Mouse (Mus musculus): ENCODE data around the gene Fastkd1. TPM values are rescaled to one million over a fixed set of nuclear protein-coding genes. Genes with fewer than 3 reads are reported as not detected.

The Fastkd1 gene
- polyA plus RNA-seq, 1 experiment from 2014 or later = 17.4 TPM

- no peaks in the 10 kb centered on the region for H3K9me3 ChIP-seq (replicated peaks; ENCODE audit: control insufficient read depth, low read length)
- no peaks in the 10 kb centered on the region for H3K27me3 ChIP-seq (ENCODE audit: control insufficient read depth, insufficient read depth, low read length)
- H3K27ac ChIP-seq (replicated peaks; ENCODE audit: low read depth, low read length) = no peak overlapping the region
- WGBS = 80% methylated on average over 6 of the region's 6 CpGs
- H3K4me3 ChIP-seq (ENCODE audit: low read depth, low read length) = no peak overlapping the region
- H3K4me2 ChIP-seq (ENCODE audit: low read depth, low read length) = no peak overlapping the region
- no peak overlapping the region for H3K9ac ChIP-seq (replicated peaks; ENCODE audit: low read length)
- ATAC-seq (replicated peaks; ENCODE audit: insufficient number of reproducible peaks, low FRiP score, low TSS enrichment, low read depth) (no peak), DNase-seq (ENCODE audit: low spot score) (no peak)
- H3K36me3 ChIP-seq (replicated peaks; ENCODE audit: control insufficient read depth, insufficient read depth, low read depth, low read length) = no peaks in the 10 kb centered on the region
- no peaks in the 10 kb centered on the region for H3K4me1 ChIP-seq (ENCODE audit: control insufficient read depth, insufficient read depth, low read length)
These were observed 44.9 kb downstream of the Fastkd1 start for GRCm38 (mm10) chr2:69668414-69668813.

GRCm38 (mm10) chr2:69667656-69668055 is 45.7 kb downstream of the Fastkd1 start:
- 92% methylated on average over 4 of the region's 4 CpGs for WGBS
- no peaks in the 10 kb centered on the region for H3K9me3 ChIP-seq (replicated peaks; ENCODE audit: control insufficient read depth, low read length)
- no peak overlapping the region for H3K4me2 ChIP-seq (ENCODE audit: low read depth, low read length)
- H3K9ac ChIP-seq (replicated peaks; ENCODE audit: low read length) = no peak overlapping the region
- no peaks in the 10 kb centered on the region for H3K36me3 ChIP-seq (replicated peaks; ENCODE audit: control insufficient read depth, insufficient read depth, low read depth, low read length)
- no peaks in the 10 kb centered on the region for H3K4me1 ChIP-seq (ENCODE audit: control insufficient read depth, insufficient read depth, low read length)
- DNase-seq (ENCODE audit: low spot score) (no peak), ATAC-seq (replicated peaks; ENCODE audit: insufficient number of reproducible peaks, low FRiP score, low TSS enrichment, low read depth) (no peak)
- H3K27me3 ChIP-seq (ENCODE audit: control insufficient read depth, insufficient read depth, low read length) = no peaks in the 10 kb centered on the region
- no peak overlapping the region for H3K4me3 ChIP-seq (ENCODE audit: low read depth, low read length)
- H3K27ac ChIP-seq (replicated peaks; ENCODE audit: low read depth, low read length) = no peak overlapping the region

- WGBS = 66% methylated on average over 13 of the region's 13 CpGs
- Histone ChIP-seq H3K27me3 (ENCODE audit: control insufficient read depth, insufficient read depth, low read length) (no peaks in the 10 kb centered on the region), H3K9ac (replicated peaks; ENCODE audit: low read length) (no peak overlapping the region; the same call in 1 of the 2 replicates), H3K27ac (replicated peaks; ENCODE audit: low read depth, low read length) (no peak overlapping the region), H3K36me3 (replicated peaks; ENCODE audit: control insufficient read depth, insufficient read depth, low read depth, low read length) (no peaks in the 10 kb centered on the region), H3K9me3 (replicated peaks; ENCODE audit: control insufficient read depth, low read length) (no peaks in the 10 kb centered on the region), H3K4me2 (ENCODE audit: low read depth, low read length) (no peak overlapping the region), H3K4me1 (ENCODE audit: control insufficient read depth, insufficient read depth, low read length) (no peaks in the 10 kb centered on the region), H3K4me3 (ENCODE audit: low read depth, low read length) (no peak overlapping the region)
- no peak for ATAC-seq (replicated peaks; ENCODE audit: insufficient number of reproducible peaks, low FRiP score, low TSS enrichment, low read depth)
- no peak for DNase-seq (ENCODE audit: low spot score)
These were observed 49.4 kb downstream of the Fastkd1 start for GRCm38 (mm10) chr2:69663827-69664476.

- H3K9me3 ChIP-seq (replicated peaks; ENCODE audit: control insufficient read depth, low read length) = no peaks in the 10 kb centered on the region
- H3K27ac ChIP-seq (replicated peaks; ENCODE audit: low read depth, low read length) = no peak overlapping the region
- ATAC-seq (replicated peaks; ENCODE audit: insufficient number of reproducible peaks, low FRiP score, low TSS enrichment, low read depth) (no peak), DNase-seq (ENCODE audit: low spot score) (no peak)
- no peak overlapping the region for H3K4me3 ChIP-seq (ENCODE audit: low read depth, low read length)
- H3K27me3 ChIP-seq (ENCODE audit: control insufficient read depth, insufficient read depth, low read length) = no peaks in the 10 kb centered on the region
- H3K4me1 ChIP-seq (ENCODE audit: control insufficient read depth, insufficient read depth, low read length) = no peaks in the 10 kb centered on the region
- H3K36me3 ChIP-seq (replicated peaks; ENCODE audit: control insufficient read depth, insufficient read depth, low read depth, low read length) = no peaks in the 10 kb centered on the region
- no peak overlapping the region for H3K4me2 ChIP-seq (ENCODE audit: low read depth, low read length)
- 94% methylated on average over 4 of the region's 4 CpGs for WGBS
- H3K9ac ChIP-seq (replicated peaks; ENCODE audit: low read length) = no peak overlapping the region
These were observed 54.0 kb downstream of the Fastkd1 start for GRCm38 (mm10) chr2:69659326-69659725.

GRCm38 (mm10) chr2:69649716-69650115 is 63.6 kb downstream of the Fastkd1 start:
- Histone ChIP-seq H3K27ac (replicated peaks; ENCODE audit: low read depth, low read length) (no peak overlapping the region), H3K4me3 (ENCODE audit: low read depth, low read length) (no peak overlapping the region), H3K27me3 (ENCODE audit: control insufficient read depth, insufficient read depth, low read length) (no peaks in the 10 kb centered on the region), H3K4me1 (ENCODE audit: control insufficient read depth, insufficient read depth, low read length) (no peaks in the 10 kb centered on the region), H3K9ac (replicated peaks; ENCODE audit: low read length) (no peak overlapping the region), H3K4me2 (ENCODE audit: low read depth, low read length) (no peak overlapping the region), H3K9me3 (replicated peaks; ENCODE audit: control insufficient read depth, low read length) (no peaks in the 10 kb centered on the region), H3K36me3 (replicated peaks; ENCODE audit: control insufficient read depth, insufficient read depth, low read depth, low read length) (no peaks in the 10 kb centered on the region)
- ATAC-seq (replicated peaks; ENCODE audit: insufficient number of reproducible peaks, low FRiP score, low TSS enrichment, low read depth) (no peak), DNase-seq (ENCODE audit: low spot score) (no peak)
- 94% methylated on average over 5 of the region's 5 CpGs for WGBS

- Histone ChIP-seq H3K27me3 (ENCODE audit: control insufficient read depth, insufficient read depth, low read length) (no peaks in the 10 kb centered on the region), H3K36me3 (replicated peaks; ENCODE audit: control insufficient read depth, insufficient read depth, low read depth, low read length) (no peaks in the 10 kb centered on the region), H3K4me3 (ENCODE audit: low read depth, low read length) (peak within 1 kb of the TSS; percentile 76), H3K4me1 (ENCODE audit: control insufficient read depth, insufficient read depth, low read length) (no peaks in the 10 kb centered on the region), H3K9ac (replicated peaks; ENCODE audit: low read length) (peak within 1 kb of the TSS; percentile 63), H3K4me2 (ENCODE audit: low read depth, low read length) (peak within 1 kb of the TSS; percentile 44), H3K27ac (replicated peaks; ENCODE audit: low read depth, low read length) (no peak within 1 kb of the TSS), H3K9me3 (replicated peaks; ENCODE audit: control insufficient read depth, low read length) (no peaks in the 10 kb centered on the region)
- DNase-seq (ENCODE audit: low spot score) (peak; percentile 92), ATAC-seq (replicated peaks; ENCODE audit: insufficient number of reproducible peaks, low FRiP score, low TSS enrichment, low read depth) (peak; percentile 93)
- WGBS = 3% methylated on average over 43 of the region's 43 CpGs
These were observed 66.4 kb downstream of the Fastkd1 start, which contains the start of gene Bbs5 for GRCm38 (mm10) chr2:69646726-69647490. Gene Bbs5, plus strand, starts transcription at chr2:69647171.

GRCm38 (mm10) chr2:69644968-69645617 is 68.2 kb downstream of the Fastkd1 start:
- ATAC-seq (replicated peaks; ENCODE audit: insufficient number of reproducible peaks, low FRiP score, low TSS enrichment, low read depth) = no peak

GRCm38 (mm10) chr2:69640100-69640499 is 73.2 kb downstream of the Fastkd1 start:
- Histone ChIP-seq H3K9me3 (replicated peaks; ENCODE audit: control insufficient read depth, low read length) (no peaks in the 10 kb centered on the region), H3K36me3 (replicated peaks; ENCODE audit: control insufficient read depth, insufficient read depth, low read depth, low read length) (no peaks in the 10 kb centered on the region), H3K27me3 (ENCODE audit: control insufficient read depth, insufficient read depth, low read length) (no peaks in the 10 kb centered on the region), H3K4me3 (ENCODE audit: low read depth, low read length) (no peak overlapping the region), H3K4me1 (ENCODE audit: control insufficient read depth, insufficient read depth, low read length) (no peaks in the 10 kb centered on the region), H3K9ac (replicated peaks; ENCODE audit: low read length) (no peak overlapping the region), H3K4me2 (ENCODE audit: low read depth, low read length) (no peak overlapping the region), H3K27ac (replicated peaks; ENCODE audit: low read depth, low read length) (no peak overlapping the region)
- DNase-seq (ENCODE audit: low spot score) = no peak
- no peak for ATAC-seq (replicated peaks; ENCODE audit: insufficient number of reproducible peaks, low FRiP score, low TSS enrichment, low read depth)
- WGBS = 67% methylated on average over 10 of the region's 10 CpGs

More at GRCm38 (mm10) chr2:69644968-69645617, 68.2 kb downstream of the Fastkd1 start:
- no peak for DNase-seq (ENCODE audit: low spot score)
- H3K4me2 ChIP-seq (ENCODE audit: low read depth, low read length) = no peak overlapping the region
- WGBS = 93% methylated on average over 11 of the region's 11 CpGs
- H3K4me3 ChIP-seq (ENCODE audit: low read depth, low read length) = no peak overlapping the region
- no peaks in the 10 kb centered on the region for H3K9me3 ChIP-seq (replicated peaks; ENCODE audit: control insufficient read depth, low read length)
- H3K4me1 ChIP-seq (ENCODE audit: control insufficient read depth, insufficient read depth, low read length) = no peaks in the 10 kb centered on the region
- H3K27ac ChIP-seq (replicated peaks; ENCODE audit: low read depth, low read length) = no peak overlapping the region
- no peaks in the 10 kb centered on the region for H3K36me3 ChIP-seq (replicated peaks; ENCODE audit: control insufficient read depth, insufficient read depth, low read depth, low read length)
- no peaks in the 10 kb centered on the region for H3K27me3 ChIP-seq (ENCODE audit: control insufficient read depth, insufficient read depth, low read length)
- no peak overlapping the region for H3K9ac ChIP-seq (replicated peaks; ENCODE audit: low read length)

Measured in embryonic facial prominence, embryonic 11.5 days (tissue).